In genomic region chr1:133451869-133452563, GRCm38 (mm10) we compare ENCODE assay signal across 10 mouse cellular contexts. TPM values are rescaled to one million over a fixed set of nuclear protein-coding genes. Genes with fewer than 3 reads are reported as not detected.
A peak's percentile ranks its signal among the peaks of the same experiment; 100 is the strongest.
DNase-seq lines count a peak whose midpoint lies in the region; ATAC-seq and TF ChIP-seq lines count a peak whose summit lies in the region.
"Had no signal": no experiment of that assay in that cellular context is flagged by ENCODE, and none has a peak within 500 bp of the region (broad histone marks: within the 10 kb centered on the region; RNA-seq: fewer than 3 reads in every experiment).

No protein-coding gene starts in this region.

- peak overlapping the region; percentile 81 for H3K27ac ChIP-seq in midbrain, embryonic 10.5 days (replicated peaks)
- H3K27ac ChIP-seq in midbrain, postnatal 0 days (ENCODE audit: low read depth, low read length) = no peak overlapping the region
- H3K27ac ChIP-seq in heart, embryonic 12.5 days (ENCODE audit: poor library complexity, severe bottlenecking) = peak overlapping the region; percentile 43
- H3K27ac ChIP-seq in kidney, embryonic 14.5 days (ENCODE audit: low read depth, low read length) = peak overlapping the region; percentile 57
- peak overlapping the region; percentile 91 for H3K27ac ChIP-seq in small intestine, adult 2 months (ENCODE audit: insufficient read depth, low read depth, low read length)
- H3K27ac ChIP-seq in forebrain, embryonic 13.5 days = no peak overlapping the region

- H3K9me3 ChIP-seq in midbrain, embryonic 10.5 days (replicated peaks) = no peaks in the 10 kb centered on the region
- no peaks in the 10 kb centered on the region for H3K9me3 ChIP-seq in midbrain, postnatal 0 days (ENCODE audit: low read length)
- H3K9me3 ChIP-seq in heart, embryonic 12.5 days (replicated peaks) = no peaks in the 10 kb centered on the region
- H3K9me3 ChIP-seq in kidney, embryonic 14.5 days (ENCODE audit: control insufficient read depth, low read length) = no peaks in the 10 kb centered on the region
- H3K9me3 ChIP-seq in forebrain, embryonic 13.5 days (replicated peaks) = no peaks in the 10 kb centered on the region

- ATAC-seq in midbrain, postnatal 0 days (ENCODE audit: low FRiP score) = no peak
- peak; percentile 30; the same call in 1 of the 2 replicates for ATAC-seq in heart, embryonic 12.5 days (ENCODE audit: insufficient number of reproducible peaks, low FRiP score)
- no peak for ATAC-seq in kidney, embryonic 14.5 days (ENCODE audit: low FRiP score, low TSS enrichment)
- ATAC-seq in forebrain, embryonic 13.5 days = no peak
- ATAC-seq: forebrain, postnatal 0 days had no signal

- no peak overlapping the region for H3K9ac ChIP-seq in midbrain, postnatal 0 days (replicated peaks; ENCODE audit: low read length, poor library complexity, severe bottlenecking)
- H3K9ac ChIP-seq in heart, embryonic 12.5 days = peak overlapping the region; percentile 4; the same call in 1 of the 2 replicates
- H3K9ac ChIP-seq in kidney, embryonic 14.5 days (ENCODE audit: low read depth, low read length) = 0 out of 2 replicates have a peak overlapping the region, but pooled peaks have one; percentile 13
- H3K9ac ChIP-seq in forebrain, embryonic 13.5 days = no peak overlapping the region
- H3K9ac ChIP-seq: forebrain, postnatal 0 days had no signal

- H3K4me3 ChIP-seq in midbrain, embryonic 10.5 days = no peak overlapping the region
- no peak overlapping the region for H3K4me3 ChIP-seq in midbrain, postnatal 0 days (ENCODE audit: low read depth, low read length)
- H3K4me3 ChIP-seq in heart, embryonic 12.5 days = no peak overlapping the region
- H3K4me3 ChIP-seq in kidney, embryonic 14.5 days (ENCODE audit: low read length) = no peak overlapping the region
- no peak overlapping the region for H3K4me3 ChIP-seq in small intestine, adult 2 months (ENCODE audit: low read depth, low read length)
- H3K4me3 ChIP-seq in forebrain, embryonic 13.5 days = no peak overlapping the region

- H3K27me3 ChIP-seq in midbrain, embryonic 10.5 days (ENCODE audit: low read depth, poor library complexity, severe bottlenecking) = peaks cover 9% of the 10 kb centered on the region; the same call in 1 of the 2 replicates
- no peaks in the 10 kb centered on the region for H3K27me3 ChIP-seq in midbrain, postnatal 0 days (ENCODE audit: insufficient read depth, low read length)
- no peaks in the 10 kb centered on the region for H3K27me3 ChIP-seq in heart, embryonic 12.5 days (replicated peaks)
- no peaks in the 10 kb centered on the region for H3K27me3 ChIP-seq in kidney, embryonic 14.5 days (ENCODE audit: control insufficient read depth, insufficient read depth, low read length)
- H3K27me3 ChIP-seq in small intestine, adult 2 months (ENCODE audit: control insufficient read depth, insufficient read depth, low read length) = no peaks in the 10 kb centered on the region
- no peaks in the 10 kb centered on the region for H3K27me3 ChIP-seq in forebrain, embryonic 13.5 days

- peak; percentile 35 for DNase-seq in midbrain, embryonic 10.5 days (ENCODE audit: low spot score)
- no peak for DNase-seq in midbrain, postnatal 0 days (ENCODE audit: low spot score)
- no peak for DNase-seq in T-cell, adult 2 months (ENCODE audit: low spot score)
- no peak for DNase-seq in cerebellum, adult 9-10 months
- DNase-seq: forebrain, postnatal 0 days had no signal

- H3K4me1 ChIP-seq in midbrain, embryonic 10.5 days = peaks cover 29% of the 10 kb centered on the region
- no peaks in the 10 kb centered on the region; the same call in 1 of the 2 replicates for H3K4me1 ChIP-seq in midbrain, postnatal 0 days (ENCODE audit: insufficient read depth, low read length)
- peaks cover 26% of the 10 kb centered on the region for H3K4me1 ChIP-seq in heart, embryonic 12.5 days (replicated peaks)
- H3K4me1 ChIP-seq in kidney, embryonic 14.5 days (ENCODE audit: control insufficient read depth, insufficient read depth, low read length) = peaks cover 18% of the 10 kb centered on the region; the same call in 1 of the 2 replicates
- H3K4me1 ChIP-seq in small intestine, adult 2 months (ENCODE audit: control insufficient read depth, insufficient read depth, insufficient read length, low read length) = peaks cover 32% of the 10 kb centered on the region; the same call in 1 of the 2 replicates
- H3K4me1 ChIP-seq in forebrain, embryonic 13.5 days = peaks cover 13% of the 10 kb centered on the region

- H3K36me3 ChIP-seq in midbrain, embryonic 10.5 days = no peaks in the 10 kb centered on the region
- H3K36me3 ChIP-seq in midbrain, postnatal 0 days (ENCODE audit: insufficient read depth, low read length) = no peaks in the 10 kb centered on the region
- no peaks in the 10 kb centered on the region for H3K36me3 ChIP-seq in heart, embryonic 12.5 days
- H3K36me3 ChIP-seq in kidney, embryonic 14.5 days (ENCODE audit: control insufficient read depth, insufficient read depth, low read length) = no peaks in the 10 kb centered on the region
- no peaks in the 10 kb centered on the region for H3K36me3 ChIP-seq in small intestine, adult 2 months (ENCODE audit: control insufficient read depth, insufficient read depth, low read length)
- H3K36me3 ChIP-seq in forebrain, embryonic 13.5 days (ENCODE audit: poor library complexity, severe bottlenecking) = no peaks in the 10 kb centered on the region

- TF ChIP-seq CTCF in midbrain, postnatal 0 days (IDR thresholded peaks at IDR 0.05) = no peak
- no peak for TF ChIP-seq CTCF in small intestine, adult 2 months (IDR thresholded peaks at IDR 0.05; ENCODE audit: extremely low read depth, insufficient read length, insufficient replicate concordance, low read depth, low read length)

- 54% methylated on average over 13 of the region's 13 CpGs for WGBS in midbrain, embryonic 10.5 days
- WGBS in midbrain, postnatal 0 days = 51% methylated on average over 13 of the region's 13 CpGs
- WGBS in heart, embryonic 12.5 days = 32% methylated on average over 13 of the region's 13 CpGs
- 49% methylated on average over 13 of the region's 13 CpGs for WGBS in kidney, embryonic 14.5 days
- WGBS in small intestine, adult 2 months = 35% methylated on average over 13 of the region's 13 CpGs
- 54% methylated on average over 13 of the region's 13 CpGs for WGBS in forebrain, embryonic 13.5 days

- no peak for TF ChIP-seq POLR2A in small intestine, adult 2 months (IDR thresholded peaks at IDR 0.05; ENCODE audit: low read depth, low read length)

- no peak overlapping the region for H3K4me2 ChIP-seq in midbrain, postnatal 0 days (ENCODE audit: low read depth, low read length, poor library complexity, severe bottlenecking)
- H3K4me2 ChIP-seq in heart, embryonic 12.5 days = peak overlapping the region; percentile 33
- no peak overlapping the region for H3K4me2 ChIP-seq in kidney, embryonic 14.5 days (replicated peaks; ENCODE audit: low read depth, low read length)
- H3K4me2 ChIP-seq in forebrain, embryonic 13.5 days = no peak overlapping the region

RNA-seq across cellular contexts. Expression of gene Sox13, which starts 27.8 kb away (rescaled TPM):
- polyA plus RNA-seq in midbrain, embryonic 10.5 days (2016; fragmentation: Nextera tagmentation; extraction: Ambion mirVana) = 28.5 and 32.0 TPM in 2 replicates
- 16.5 and 17.3 TPM in 2 replicates for total RNA-seq in midbrain, postnatal 0 days (2014; rRNA removed)
- 3.3 and 4.7 TPM in 2 replicates for polyA plus RNA-seq in midbrain, postnatal 0 days (2015; fragmentation: Nextera tagmentation; extraction: Ambion mirVana)
- polyA plus RNA-seq in heart, embryonic 12.5 days (2016; fragmentation: Nextera tagmentation; extraction: Ambion mirVana) = 6.6 and 6.8 TPM in 2 replicates
- 13.8 and 16.2 TPM in 2 replicates for polyA plus RNA-seq in kidney, embryonic 14.5 days (2014; fragmentation: Nextera tagmentation; extraction: Ambion mirVana)
- polyA plus RNA-seq in small intestine, adult 2 months (2012; rRNA removed) = 46.7 and 189 TPM in 2 replicates
- polyA plus RNA-seq in forebrain, embryonic 13.5 days (2015; fragmentation: Nextera tagmentation; extraction: Ambion mirVana) = 5.8 and 6.8 TPM in 2 replicates
- total RNA-seq: MEL had no signal

Comparison
In these comparisons a context has a peak if more than half of its experiments do, and no peak if none do; other contexts are left out.
1. H3K27ac ChIP-seq: peak in midbrain, embryonic 10.5 days (single experiment), heart, embryonic 12.5 days (single experiment), kidney, embryonic 14.5 days (single experiment) and small intestine, adult 2 months (single experiment); none in midbrain, postnatal 0 days (single experiment) and forebrain, embryonic 13.5 days (single experiment).
2. H3K9ac ChIP-seq: peak in heart, embryonic 12.5 days (single experiment) and kidney, embryonic 14.5 days (single experiment); none in midbrain, postnatal 0 days (single experiment) and forebrain, embryonic 13.5 days (single experiment).